Comparison of ENCODE assay signal across 8 mouse cellular contexts in genomic region chr2:146510780-146511179, GRCm38 (mm10). TPM values are rescaled to one million over a fixed set of nuclear protein-coding genes. Genes with fewer than 3 reads are reported as not detected.
DNase-seq lines count a peak whose midpoint lies in the region; ATAC-seq and TF ChIP-seq lines count a peak whose summit lies in the region.

No protein-coding gene starts in this region.

- intact Hi-C loops in heart, adult 2 months (cut with DNase I), result loop anchor here (5.0 to 10.0 kb wide), 2 partner anchors 67 to 1966 kb away; no protein-coding TSS in a partner anchor
- intact Hi-C loops in heart, postnatal 36 days (cut with DNase I), result loop anchor here (2.0 to 10.0 kb wide), 3 partner anchors 42 to 576 kb away; partner anchors contain the start of genes Cfap61, Crnkl1 and Xrn2

- peaks cover 3% of the 10 kb centered on the region for H3K79me3 ChIP-seq in C2C12 (ENCODE audit: low read depth)

- peak overlapping the region; percentile 1; the same call in 1 of the 2 replicates for H3K9ac ChIP-seq in heart, adult 2 months (ENCODE audit: low read depth, low read length)
- H3K9ac ChIP-seq in forebrain, embryonic 11.5 days (ENCODE audit: low read length), result peak overlapping the region; percentile 93; the same call in 1 of the 2 replicates
- H3K9ac ChIP-seq in liver, embryonic 11.5 days (ENCODE audit: low read depth, low read length), result peak overlapping the region; percentile 88

- TF ChIP-seq EP300 in heart, adult 2 months (IDR thresholded peaks at IDR 0.05; ENCODE audit: insufficient read depth, low read depth, low read length), result no peak

- no peak for TF ChIP-seq POLR2A in heart, adult 2 months (IDR thresholded peaks at IDR 0.05; ENCODE audit: insufficient read depth, low read depth, low read length)

- no peak for ATAC-seq in forebrain, embryonic 11.5 days (replicated peaks; ENCODE audit: low FRiP score)
- no peak for ATAC-seq in liver, embryonic 11.5 days (replicated peaks; ENCODE audit: low FRiP score)
- ATAC-seq in megakaryocyte progenitor cell, adult 5-6 weeks (replicated peaks; ENCODE audit: poor library complexity), result no peak

- WGBS in heart, adult 2 months, result 17% methylated on average over 1 of the region's 1 CpGs
- 23% methylated on average over 1 of the region's 1 CpGs for WGBS in forebrain, embryonic 11.5 days
- WGBS in liver, embryonic 11.5 days, result 7% methylated on average over 1 of the region's 1 CpGs

- no peak for TF ChIP-seq CTCF in heart, adult 2 months (IDR thresholded peaks at IDR 0.05)
- no peak for TF ChIP-seq CTCF in C2C12 (IDR thresholded peaks at IDR 0.05; ENCODE audit: control insufficient read depth, insufficient read depth, insufficient read length)

- H3K79me2 ChIP-seq in heart, adult 2 months (replicated peaks; ENCODE audit: control insufficient read depth, insufficient read depth, low read length), result peaks cover 1% of the 10 kb centered on the region; the same call in 1 of the 2 replicates
- no peaks in the 10 kb centered on the region for H3K79me2 ChIP-seq in C2C12 (ENCODE audit: control insufficient read depth, insufficient read depth)

- no peak overlapping the region; the same call in 1 of the 2 replicates for H3K27ac ChIP-seq in heart, adult 2 months
- H3K27ac ChIP-seq in forebrain, embryonic 11.5 days (ENCODE audit: low read depth, low read length), result no peak overlapping the region
- no peak overlapping the region for H3K27ac ChIP-seq in liver, embryonic 11.5 days (ENCODE audit: low read depth, low read length)

- no peak overlapping the region for H3ac ChIP-seq in C2C12 (ENCODE audit: control insufficient read depth, insufficient read length, low read depth)

- H3K4me3 ChIP-seq in heart, adult 2 months, result peak overlapping the region; percentile 36; the same call in 1 of the 2 replicates
- peak overlapping the region; percentile 6 for H3K4me3 ChIP-seq in C2C12 (ENCODE audit: insufficient read depth, poor library complexity, severe bottlenecking)
- peak overlapping the region; percentile 83 for H3K4me3 ChIP-seq in forebrain, embryonic 11.5 days (ENCODE audit: low read depth, low read length)
- peak overlapping the region; percentile 93 for H3K4me3 ChIP-seq in liver, embryonic 11.5 days (ENCODE audit: low read depth, low read length)

- peaks cover 5% of the 10 kb centered on the region for H3K4me1 ChIP-seq in heart, adult 2 months (ENCODE audit: control insufficient read depth, insufficient read depth, low read length)
- H3K4me1 ChIP-seq in forebrain, embryonic 11.5 days (replicated peaks; ENCODE audit: control insufficient read depth, insufficient read depth, low read length), result no peaks in the 10 kb centered on the region
- peaks cover 10% of the 10 kb centered on the region for H3K4me1 ChIP-seq in liver, embryonic 11.5 days (replicated peaks; ENCODE audit: control insufficient read depth, insufficient read depth, low read length)

- H3K27me3 ChIP-seq in heart, adult 2 months (ENCODE audit: control insufficient read depth, insufficient read depth, low read length), result no peaks in the 10 kb centered on the region
- no peaks in the 10 kb centered on the region for H3K27me3 ChIP-seq in C2C12 (ENCODE audit: control insufficient read depth, insufficient read depth, insufficient read length)
- H3K27me3 ChIP-seq in forebrain, embryonic 11.5 days (ENCODE audit: control insufficient read depth, insufficient read depth, low read length), result no peaks in the 10 kb centered on the region
- no peaks in the 10 kb centered on the region for H3K27me3 ChIP-seq in liver, embryonic 11.5 days (replicated peaks; ENCODE audit: control insufficient read depth, insufficient read depth, low read length)

- H3K4me2 ChIP-seq in forebrain, embryonic 11.5 days (ENCODE audit: low read depth, low read length, severe bottlenecking), result peak overlapping the region; percentile 74
- H3K4me2 ChIP-seq in liver, embryonic 11.5 days, result peak overlapping the region; percentile 86

- DNase-seq in heart, adult 2 months, result no peak
- DNase-seq in heart, postnatal 36 days, result no peak
- DNase-seq in forebrain, embryonic 11.5 days (ENCODE audit: low spot score), result no peak
- no peak for DNase-seq in liver, embryonic 11.5 days (ENCODE audit: low spot score)
- no peak for DNase-seq in right cerebral cortex, postnatal 36 days (ENCODE audit: low spot score in 2 of 2)
- no peak for DNase-seq in adrenal gland, postnatal 36 days

- H3K36me3 ChIP-seq in heart, adult 2 months (ENCODE audit: control insufficient read depth, insufficient read depth, low read length), result peaks cover 4% of the 10 kb centered on the region
- H3K36me3 ChIP-seq in C2C12 (ENCODE audit: control insufficient read depth, insufficient read depth), result no peaks in the 10 kb centered on the region
- no peaks in the 10 kb centered on the region for H3K36me3 ChIP-seq in forebrain, embryonic 11.5 days (ENCODE audit: control insufficient read depth, insufficient read depth, low read length)
- H3K36me3 ChIP-seq in liver, embryonic 11.5 days (ENCODE audit: control insufficient read depth, insufficient read depth, low read length), result no peaks in the 10 kb centered on the region

- H3K9me3 ChIP-seq in forebrain, embryonic 11.5 days (ENCODE audit: control insufficient read depth, low read length), result no peaks in the 10 kb centered on the region
- H3K9me3 ChIP-seq in liver, embryonic 11.5 days (ENCODE audit: control insufficient read depth, low read length), result no peaks in the 10 kb centered on the region

TF ChIP-seq in C2C12, 6 proteins besides CTCF, POLR2A, EP300 and RAD21:
- TF ChIP-seq FOSL1 (IDR thresholded peaks at IDR 0.05; ENCODE audit: insufficient read depth, low read length, poor library complexity, severe bottlenecking), result no peak
- TF ChIP-seq CEBPB (IDR thresholded peaks at IDR 0.05; ENCODE audit: low read depth), result no peak
- no peak for TF ChIP-seq MAX (IDR thresholded peaks at IDR 0.05)
- TF ChIP-seq MYOD1 (IDR thresholded peaks at IDR 0.05; ENCODE audit: control insufficient read depth, insufficient read length, low read depth), result no peak
- no peak for TF ChIP-seq MYOG (IDR thresholded peaks at IDR 0.05; ENCODE audit: control insufficient read depth, extremely low read depth, insufficient read length)
- no peak for TF ChIP-seq USF1 (IDR thresholded peaks at IDR 0.05; ENCODE audit: low read depth)

RNA-seq across cellular contexts. Expression of gene Ralgapa2, which starts 1.4 kb away (rescaled TPM):
- 10 to 100 TPM; 36.7 to 41.3 TPM for total RNA-seq in heart, adult 2 months (2021)
- 14.5 and 25.3 TPM in 2 replicates for polyA plus RNA-seq in heart, adult 2 months (2012; rRNA removed)
- 10 to 100 TPM; 39.6 to 45.0 TPM for total RNA-seq in heart, postnatal 36 days (2021)
- 2.3 TPM for polyA plus RNA-seq in C2C12 (2012; fragmentation: generic; extraction: Trizol)
- 11.8 and 12.3 TPM in 2 replicates for polyA plus RNA-seq in forebrain, embryonic 11.5 days (2014; fragmentation: Nextera tagmentation; extraction: Ambion mirVana)
- 11.6 and 13.0 TPM in 2 replicates for polyA plus RNA-seq in liver, embryonic 11.5 days (2014; fragmentation: Nextera tagmentation; extraction: Ambion mirVana)
- 10 to 100 TPM; 27.0 to 31.3 TPM for total RNA-seq in adrenal gland, postnatal 36 days (2021)
- 12.5 and 17.1 TPM in 2 replicates for total RNA-seq in megakaryocyte progenitor cell, adult 5-6 weeks (2015)
- total RNA-seq in megakaryocyte progenitor cell, adult 5-6 weeks (2017), result 5.0 and 10.6 TPM in 2 replicates

Comparison
In these comparisons a context has a peak if more than half of its experiments do, and no peak if none do; other contexts are left out.
1. H3K4me3 ChIP-seq: peak in every context shown above with its lines; median percentile 93 in liver, embryonic 11.5 days; 83 in forebrain, embryonic 11.5 days; 36 in heart, adult 2 months; 6 in C2C12.
2. H3K9ac ChIP-seq: peak in every context shown above with its lines; median percentile 93 in forebrain, embryonic 11.5 days; 88 in liver, embryonic 11.5 days; 1 in heart, adult 2 months.